Mouse (Mus musculus) liver, embryonic 11.5 days (tissue): Measurements from ENCODE around the gene Matn3. TPM values are rescaled to one million over a fixed set of nuclear protein-coding genes. Genes with fewer than 3 reads are reported as not detected.

Experiments
- polyA plus RNA-seq: library from polyadenylated mRNA; unstranded; fragments of >200 nt; fragmentation: Nextera tagmentation; extraction: Ambion mirVana; gene quantifications from 2 replicates; pipeline ENCODE4 v1.2.1, GENCODE M21; 2014

The Matn3 gene
- polyA plus RNA-seq, 1 experiment from 2014 or later: 0.37 TPM

Other genes starting within 250 kb of the Matn3 start
- 50.2 and 51.6 TPM in 2 replicates for gene Sdc1, start 176.6 kb upstream of the Matn3 start, polyA plus RNA-seq
- 128 and 129 TPM in 2 replicates for gene Laptm4a, start 26.3 kb upstream of the Matn3 start, polyA plus RNA-seq
- gene Wdr35, start 26.0 kb downstream of the Matn3 start, polyA plus RNA-seq: 3.9 and 6.5 TPM in 2 replicates
- 22.2 and 24.2 TPM in 2 replicates for gene Ttc32, start 82.1 kb downstream of the Matn3 start, polyA plus RNA-seq